Mouse (Mus musculus) heart, embryonic 15.5 days (tissue): ENCODE data around the gene Mrc1. TPM values are rescaled to one million over a fixed set of nuclear protein-coding genes. Genes with fewer than 3 reads are reported as not detected.

ENCODE experiments used
- ATAC-seq: fragments of 200-750 bp; cut with Nextera tagmentation; replicated peaks from 2 replicates; pipeline ENCODE4 v1.8.0; 2017; ENCODE audit warnings: low read depth, moderate TSS enrichment; ENCODE audit not compliant: insufficient number of reproducible peaks, insufficient read depth, low FRiP score
- H3K27ac ChIP-seq: fragments of 300-500 bp; sonication (generic); 2 replicates; pipeline ENCODE4 v1.5.1; 2015; ENCODE audit warnings: mild to moderate bottlenecking, inconsistent platforms
- H3K27me3 ChIP-seq: fragments of 300-500 bp; sonication (generic); 2 replicates; pipeline ENCODE4 v1.6.1; 2015; ENCODE audit warnings: inconsistent platforms
- H3K36me3 ChIP-seq: fragments of 300-500 bp; sonication (generic); 2 replicates; pipeline ENCODE4 v1.6.1; 2015; ENCODE audit warnings: mild to moderate bottlenecking, inconsistent platforms
- H3K4me1 ChIP-seq: fragments of 300-500 bp; sonication (generic); replicated peaks from 2 replicates; pipeline ENCODE4 v1.6.1; 2015; ENCODE audit warnings: inconsistent platforms
- H3K4me2 ChIP-seq: fragments of 300-500 bp; sonication (generic); 2 replicates; pipeline ENCODE4 v1.6.1; 2015; ENCODE audit warnings: inconsistent platforms, mild to moderate bottlenecking, moderate library complexity
- H3K4me3 ChIP-seq: fragments of 300-500 bp; sonication (generic); 2 replicates; pipeline ENCODE4 v1.5.1; 2015; ENCODE audit warnings: mild to moderate bottlenecking, inconsistent platforms
- H3K9ac ChIP-seq: fragments of 300-500 bp; sonication (generic); 2 replicates; pipeline ENCODE4 v1.6.1; 2015; ENCODE audit warnings: mild to moderate bottlenecking, inconsistent platforms
- H3K9me3 ChIP-seq: fragments of 300-500 bp; sonication (generic); replicated peaks from 2 replicates; pipeline ENCODE4 v1.6.1; 2016; ENCODE audit warnings: inconsistent platforms
- WGBS: fragments of 180-500 bp; shearing (Covaris S2); methylation state at CpG from one replicate; pipeline ENCODE4 v1.1.7; 2015; ENCODE audit warnings: mixed read lengths; 5-methylcytosine and 5-hydroxymethylcytosine counted together
- polyA plus RNA-seq: library from polyadenylated mRNA; unstranded; fragments of >200 nt; fragmentation: Nextera tagmentation; extraction: Ambion mirVana; gene quantifications from 2 replicates; pipeline ENCODE4 v1.2.1, GENCODE M21; 2015

The Mrc1 gene
- polyA plus RNA-seq, 1 experiment from 2014 or later, result 3.8 TPM

DNA sequence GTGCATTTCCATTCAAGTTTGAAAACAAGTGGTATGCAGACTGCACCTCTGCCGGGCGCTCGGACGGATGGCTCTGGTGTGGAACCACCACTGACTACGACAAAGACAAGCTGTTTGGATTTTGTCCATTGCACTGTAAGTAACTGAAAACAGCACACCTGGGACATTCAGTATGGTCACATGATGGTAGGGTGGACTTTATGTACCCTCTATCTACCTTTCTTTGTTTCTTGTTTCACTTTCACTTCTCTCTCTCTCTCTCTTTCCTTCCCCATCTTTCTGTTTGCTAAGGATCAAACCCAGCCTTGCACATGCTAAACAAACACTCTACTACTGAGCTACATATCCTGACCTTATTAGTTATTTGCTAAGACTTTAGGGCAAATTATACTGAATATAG is 15.0 kb downstream of the Mrc1 start:
- no peak for ATAC-seq
- no peak overlapping the region for H3K4me2 ChIP-seq
- 88% methylated on average over 5 of the region's 5 CpGs for WGBS
- no peak overlapping the region for H3K4me3 ChIP-seq
- H3K27ac ChIP-seq, result no peak overlapping the region
- H3K4me1 ChIP-seq, result peaks cover 1% of the 10 kb centered on the region; the same call in 1 of the 2 replicates
- no peak overlapping the region for H3K9ac ChIP-seq
- H3K27me3 ChIP-seq, result no peaks in the 10 kb centered on the region
- H3K9me3 ChIP-seq, result no peaks in the 10 kb centered on the region
- no peaks in the 10 kb centered on the region for H3K36me3 ChIP-seq

DNA sequence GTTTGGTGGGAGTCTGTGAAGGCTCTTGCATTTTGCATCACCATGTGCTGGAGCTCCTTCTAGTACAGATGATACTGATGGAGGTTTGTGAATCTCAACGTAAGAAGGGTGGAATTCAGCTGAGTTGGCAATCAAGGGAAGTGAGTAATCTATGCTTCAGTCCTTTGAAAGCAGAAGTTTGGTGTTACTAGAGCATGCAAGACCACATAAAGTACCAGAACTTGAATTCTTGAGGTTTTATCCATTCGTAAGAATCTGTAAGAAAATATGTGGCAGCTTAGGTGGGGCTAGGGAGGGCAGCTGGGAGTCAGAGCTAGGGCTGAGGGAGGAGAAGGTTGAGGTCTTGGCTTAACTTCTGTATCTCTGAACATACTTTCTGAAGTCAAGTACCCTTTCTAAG is 15.5 kb downstream of the Mrc1 start:
- 77% methylated on average over 2 of the region's 2 CpGs for WGBS
- no peaks in the 10 kb centered on the region for H3K9me3 ChIP-seq
- no peak for ATAC-seq
- H3K9ac ChIP-seq, result no peak overlapping the region
- H3K4me1 ChIP-seq, result no peaks in the 10 kb centered on the region
- no peak overlapping the region for H3K27ac ChIP-seq
- H3K36me3 ChIP-seq, result no peaks in the 10 kb centered on the region
- H3K4me2 ChIP-seq, result no peak overlapping the region
- no peak overlapping the region for H3K4me3 ChIP-seq
- H3K27me3 ChIP-seq, result no peaks in the 10 kb centered on the region

DNA sequence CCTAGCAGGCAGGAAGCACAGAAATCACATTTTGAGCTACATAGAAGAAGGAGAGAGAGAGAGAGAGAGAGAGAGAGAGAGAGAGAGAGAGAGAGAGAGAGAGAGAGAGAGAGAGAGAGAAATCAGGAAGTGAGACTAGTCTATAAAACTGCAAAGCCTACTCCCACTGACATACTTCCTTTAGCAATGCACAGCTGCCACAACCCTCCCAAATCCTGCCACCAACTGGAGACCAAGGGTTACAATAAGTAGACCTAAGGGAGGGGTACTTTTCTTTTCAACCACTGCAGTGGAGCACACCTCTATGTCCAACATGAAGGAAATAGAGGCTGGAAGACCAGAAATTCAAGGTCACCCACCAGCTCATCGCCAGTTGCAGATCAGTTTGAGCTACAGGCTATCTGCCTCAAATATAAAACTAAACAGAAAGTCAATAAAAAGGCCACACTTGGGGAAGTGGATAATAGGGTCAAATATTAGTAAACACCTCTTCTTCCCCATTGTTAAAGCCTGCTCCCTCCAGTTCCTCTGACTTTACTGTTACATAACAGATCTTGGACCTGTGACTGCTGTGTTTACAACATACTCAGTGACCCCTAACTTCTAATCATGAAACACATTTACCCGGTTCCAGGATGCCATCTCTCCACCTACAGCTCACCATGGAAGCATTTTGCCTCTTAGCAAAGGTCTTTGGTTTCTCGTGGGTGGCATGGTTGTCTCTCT is 20.8 kb downstream of the Mrc1 start:
- ATAC-seq, result no peak
- no peaks in the 10 kb centered on the region for H3K36me3 ChIP-seq

DNA sequence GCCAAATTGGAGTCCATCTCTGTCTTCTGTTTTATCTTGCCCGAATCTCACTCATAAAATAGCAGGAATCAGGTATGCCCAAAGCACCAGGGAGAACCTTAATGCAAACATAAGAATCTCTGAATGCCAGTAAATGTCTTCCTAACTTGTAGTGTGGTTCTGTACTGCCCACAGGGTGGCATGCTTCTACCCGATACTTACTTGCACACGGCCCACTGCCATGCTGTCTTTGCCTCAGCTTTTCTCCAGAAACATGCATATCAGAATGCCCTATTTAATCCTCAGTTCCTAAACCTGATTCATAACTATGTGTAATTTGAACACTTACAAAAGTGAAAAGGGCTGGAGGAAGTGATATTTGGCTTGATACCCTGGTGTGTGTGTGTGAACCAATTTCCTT is 22.7 kb downstream of the Mrc1 start:
- H3K27ac ChIP-seq, result no peak overlapping the region
- no peak for ATAC-seq
- 70% methylated on average over 3 of the region's 3 CpGs for WGBS
- H3K36me3 ChIP-seq, result no peaks in the 10 kb centered on the region
- no peak overlapping the region for H3K4me2 ChIP-seq
- no peaks in the 10 kb centered on the region for H3K4me1 ChIP-seq
- H3K9me3 ChIP-seq, result no peaks in the 10 kb centered on the region
- no peak overlapping the region for H3K9ac ChIP-seq
- no peak overlapping the region for H3K4me3 ChIP-seq
- no peaks in the 10 kb centered on the region for H3K27me3 ChIP-seq

More for the DNA sequence above, 20.8 kb downstream of the Mrc1 start:
- WGBS, result 72% methylated on average over 3 of the region's 3 CpGs
- H3K4me1 ChIP-seq, result no peaks in the 10 kb centered on the region
- H3K9me3 ChIP-seq, result no peaks in the 10 kb centered on the region
- no peak overlapping the region for H3K4me2 ChIP-seq
- no peak overlapping the region for H3K4me3 ChIP-seq
- H3K9ac ChIP-seq, result no peak overlapping the region
- no peak overlapping the region for H3K27ac ChIP-seq
- no peaks in the 10 kb centered on the region for H3K27me3 ChIP-seq

DNA sequence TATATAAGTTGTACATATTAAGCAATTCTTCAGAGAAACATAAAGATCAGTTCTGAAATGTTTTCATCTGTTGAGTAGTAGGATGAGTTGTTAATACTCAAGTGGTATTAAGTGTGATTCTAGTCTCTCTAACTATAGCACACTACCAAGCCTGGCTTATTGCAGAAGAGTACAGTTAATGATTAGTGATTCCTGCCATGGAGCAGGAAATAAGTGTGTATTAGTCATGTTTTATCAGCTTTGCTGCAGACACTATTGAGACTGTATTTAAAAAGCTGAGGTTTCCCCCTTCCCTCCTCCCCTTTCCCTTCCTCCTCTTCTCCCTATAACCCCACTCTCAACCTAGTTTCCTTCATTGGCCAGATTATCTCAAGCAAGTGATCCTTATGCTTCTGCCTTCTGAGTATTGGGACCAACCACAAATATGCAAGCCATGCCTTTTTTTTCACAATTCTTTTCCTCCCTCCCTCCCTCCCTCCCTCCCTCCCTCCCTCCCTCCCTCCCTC is 29.2 kb downstream of the Mrc1 start:
- no peaks in the 10 kb centered on the region for H3K27me3 ChIP-seq
- H3K4me3 ChIP-seq, result no peak overlapping the region
- H3K27ac ChIP-seq, result no peak overlapping the region
- H3K4me2 ChIP-seq, result no peak overlapping the region
- no peaks in the 10 kb centered on the region for H3K36me3 ChIP-seq
- no peak overlapping the region for H3K9ac ChIP-seq
- no peaks in the 10 kb centered on the region for H3K4me1 ChIP-seq
- ATAC-seq, result no peak
- no peaks in the 10 kb centered on the region for H3K9me3 ChIP-seq

DNA sequence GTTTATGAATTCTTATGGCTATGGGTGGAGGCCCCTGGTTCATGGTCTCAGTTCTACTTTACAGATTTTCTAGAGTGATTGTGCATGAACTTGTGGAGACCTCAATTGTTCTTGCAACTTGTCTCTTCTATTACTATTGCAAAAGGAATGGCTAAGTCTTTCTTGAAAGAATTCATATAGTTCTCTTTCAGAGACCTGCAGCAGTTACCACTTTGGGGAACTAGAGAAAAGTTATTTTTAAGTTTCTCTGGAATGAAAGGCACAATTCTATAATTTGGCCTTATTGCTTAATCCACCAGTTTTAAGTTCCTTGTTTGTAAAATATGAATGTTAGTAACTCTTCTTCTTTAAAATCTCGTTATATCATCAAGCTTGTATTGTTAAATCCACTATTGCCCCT is 32.9 kb downstream of the Mrc1 start:
- Histone ChIP-seq H3K4me2 (no peak overlapping the region), H3K9me3 (no peaks in the 10 kb centered on the region), H3K27me3 (no peaks in the 10 kb centered on the region), H3K9ac (no peak overlapping the region), H3K36me3 (no peaks in the 10 kb centered on the region), H3K4me3 (no peak overlapping the region), H3K27ac (no peak overlapping the region), H3K4me1 (no peaks in the 10 kb centered on the region)
- WGBS, result 84% methylated on average over 1 of the region's 1 CpGs
- ATAC-seq, result no peak

GRCm38 (mm10) chr2:14269160-14269559 is 40.0 kb downstream of the Mrc1 start:
- H3K4me1 ChIP-seq, result no peaks in the 10 kb centered on the region
- H3K4me2 ChIP-seq, result no peak overlapping the region
- WGBS, result 59% methylated on average over 1 of the region's 1 CpGs
- no peaks in the 10 kb centered on the region for H3K36me3 ChIP-seq
- ATAC-seq, result no peak
- H3K4me3 ChIP-seq, result no peak overlapping the region
- no peaks in the 10 kb centered on the region for H3K9me3 ChIP-seq
- no peak overlapping the region for H3K27ac ChIP-seq
- no peak overlapping the region for H3K9ac ChIP-seq
- H3K27me3 ChIP-seq, result no peaks in the 10 kb centered on the region

DNA sequence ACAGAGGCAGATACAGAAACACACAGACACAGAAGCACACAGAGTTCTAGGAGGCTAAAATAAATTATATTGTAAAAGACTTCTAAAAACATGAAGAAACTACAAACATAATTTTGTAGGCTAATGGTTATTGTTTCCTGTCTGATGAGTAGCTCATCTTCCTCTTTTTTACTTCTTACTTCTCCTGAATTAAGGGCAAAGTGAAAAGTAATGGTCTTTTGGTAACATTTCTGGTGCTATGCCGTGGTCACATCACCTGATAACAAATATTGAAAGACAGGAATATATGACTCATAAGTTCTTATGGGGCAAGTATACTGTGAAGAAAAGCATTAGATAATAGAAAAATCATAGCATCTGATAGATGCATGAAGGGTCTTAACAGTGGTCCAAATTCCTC is 42.9 kb downstream of the Mrc1 start:
- no peaks in the 10 kb centered on the region for H3K9me3 ChIP-seq
- H3K4me1 ChIP-seq, result 0 out of 2 replicates have a peak, but pooled peaks cover 2% of the 10 kb centered on the region
- 88% methylated on average over 1 of the region's 1 CpGs for WGBS
- no peak overlapping the region for H3K4me2 ChIP-seq
- no peak overlapping the region for H3K9ac ChIP-seq
- ATAC-seq, result no peak
- no peaks in the 10 kb centered on the region for H3K27me3 ChIP-seq
- H3K36me3 ChIP-seq, result no peaks in the 10 kb centered on the region
- H3K4me3 ChIP-seq, result no peak overlapping the region
- no peak overlapping the region for H3K27ac ChIP-seq

- no peaks in the 10 kb centered on the region for H3K36me3 ChIP-seq
- WGBS, result 73% methylated on average over 5 of the region's 5 CpGs
- no peak overlapping the region for H3K4me3 ChIP-seq
- H3K9me3 ChIP-seq, result no peaks in the 10 kb centered on the region
- no peaks in the 10 kb centered on the region for H3K27me3 ChIP-seq
- H3K9ac ChIP-seq, result no peak overlapping the region
- ATAC-seq, result no peak
- H3K27ac ChIP-seq, result no peak overlapping the region
- H3K4me1 ChIP-seq, result 0 out of 2 replicates have a peak, but pooled peaks cover 2% of the 10 kb centered on the region
- H3K4me2 ChIP-seq, result no peak overlapping the region
Measured at GRCm38 (mm10) chr2:14275796-14276195, 46.6 kb downstream of the Mrc1 start.

DNA sequence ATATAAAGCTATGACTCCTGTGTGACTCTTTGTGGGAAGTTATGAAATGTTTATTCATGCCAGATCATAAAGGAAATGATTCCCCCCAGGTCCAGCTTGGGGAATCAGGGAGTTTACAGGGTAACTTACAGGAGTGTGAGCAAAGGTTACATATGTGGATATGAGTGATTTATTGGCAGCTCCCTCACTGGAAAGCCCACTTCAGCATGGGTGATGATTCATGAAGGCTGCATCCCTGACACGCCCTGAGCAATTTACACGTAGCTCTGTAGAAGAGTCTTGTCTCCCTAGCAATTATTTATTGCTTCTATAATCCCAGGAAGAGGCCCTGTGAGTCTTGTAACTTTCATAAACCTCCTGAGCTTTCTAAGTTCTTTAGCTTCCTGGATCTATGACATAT is 50.1 kb downstream of the Mrc1 start:
- Histone ChIP-seq H3K9me3 (no peaks in the 10 kb centered on the region), H3K4me1 (0 out of 2 replicates have a peak, but pooled peaks cover 2% of the 10 kb centered on the region), H3K36me3 (no peaks in the 10 kb centered on the region), H3K4me3 (no peak overlapping the region), H3K27ac (no peak overlapping the region), H3K27me3 (no peaks in the 10 kb centered on the region), H3K4me2 (no peak overlapping the region), H3K9ac (no peak overlapping the region)
- no peak for ATAC-seq
- 61% methylated on average over 2 of the region's 2 CpGs for WGBS

GRCm38 (mm10) chr2:14279795-14280194 is 50.6 kb downstream of the Mrc1 start:
- no peak overlapping the region for H3K4me2 ChIP-seq
- no peaks in the 10 kb centered on the region for H3K36me3 ChIP-seq
- 61% methylated on average over 6 of the region's 6 CpGs for WGBS
- no peak overlapping the region for H3K27ac ChIP-seq
- no peaks in the 10 kb centered on the region for H3K9me3 ChIP-seq
- no peak overlapping the region for H3K4me3 ChIP-seq
- 0 out of 2 replicates have a peak, but pooled peaks cover 2% of the 10 kb centered on the region for H3K4me1 ChIP-seq
- H3K27me3 ChIP-seq, result no peaks in the 10 kb centered on the region
- no peak for ATAC-seq
- H3K9ac ChIP-seq, result no peak overlapping the region

DNA sequence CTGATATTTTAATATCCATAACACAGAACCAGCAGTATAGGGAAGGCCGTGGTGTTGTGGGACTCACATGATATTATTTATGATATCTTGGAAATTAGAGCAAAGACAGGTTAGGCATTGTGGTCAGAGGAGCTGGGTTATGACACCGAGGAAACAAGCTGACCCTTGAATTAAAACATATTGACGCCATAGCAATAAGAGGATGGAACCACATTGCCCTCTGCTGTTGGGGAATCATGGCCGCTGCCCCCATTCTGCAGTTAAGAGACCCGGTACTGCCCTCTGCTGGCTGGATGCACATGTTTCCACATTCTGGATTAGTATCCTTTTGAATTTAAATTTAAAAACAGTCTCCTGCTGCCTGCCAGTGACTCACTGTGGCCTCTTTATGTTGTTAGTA is 66.1 kb downstream of the Mrc1 start:
- WGBS, result 36% methylated on average over 5 of the region's 5 CpGs
- Histone ChIP-seq H3K27me3 (no peaks in the 10 kb centered on the region), H3K4me2 (no peak overlapping the region), H3K9me3 (no peaks in the 10 kb centered on the region), H3K36me3 (no peaks in the 10 kb centered on the region), H3K4me1 (no peaks in the 10 kb centered on the region), H3K4me3 (no peak overlapping the region), H3K9ac (no peak overlapping the region), H3K27ac (no peak overlapping the region)
- ATAC-seq, result 0 out of 2 replicates have a peak, but pooled peaks have one; percentile 35
